Mouse (Mus musculus) spleen, postnatal 14 days (tissue): ENCODE results near the gene Cdkl3.

ENCODE experiments used
- DNase-seq, 2 experiments: peaks; one replicate each; pipeline ENCODE4 v3.0.0; 2021 to 2022; ENCODE audit warnings: low spot score in 2 of 2

Gene Cdkl3

DNA sequence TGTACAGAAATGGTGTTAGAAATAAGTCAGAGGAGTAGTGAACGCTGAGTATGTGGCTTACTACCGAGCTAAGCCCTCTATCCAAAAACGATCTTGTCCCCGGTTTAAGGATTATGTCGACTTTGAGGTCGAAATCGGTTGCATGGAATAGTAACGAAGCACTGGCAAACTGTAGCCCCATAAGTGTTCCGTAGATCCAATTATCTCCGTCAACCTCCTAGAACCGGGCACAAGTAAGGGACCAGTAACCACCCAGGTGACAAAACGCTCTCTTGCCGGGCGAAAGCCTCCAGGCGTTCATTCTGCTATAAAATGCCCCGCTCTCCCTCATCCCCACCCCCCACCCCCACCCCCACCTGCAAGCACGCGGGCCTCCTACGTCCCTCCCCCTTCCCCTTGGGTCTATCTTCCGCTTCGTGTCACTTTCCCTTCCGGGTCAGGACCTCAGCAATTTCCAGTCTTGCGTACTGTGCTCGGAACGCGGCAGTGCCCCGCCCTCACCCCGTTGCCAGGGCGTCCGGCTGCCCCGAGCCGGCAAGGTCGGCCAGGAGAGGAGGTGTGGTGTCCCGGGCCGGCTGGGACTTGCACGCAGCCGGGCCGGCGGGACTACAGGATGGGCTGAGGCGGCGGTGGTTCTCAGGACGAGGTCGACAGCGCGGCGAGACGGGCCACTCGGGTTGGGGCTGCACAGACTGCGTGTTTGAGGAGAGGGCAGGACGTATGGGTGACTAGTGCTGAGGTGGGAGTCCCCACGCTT lies at the start of gene Cdkl3:
Cdkl3 (plus strand) TSS at position 450 of the 757 bp plus-strand sequence.
- DNase-seq, result peak; percentile 82 to 85

DNA sequence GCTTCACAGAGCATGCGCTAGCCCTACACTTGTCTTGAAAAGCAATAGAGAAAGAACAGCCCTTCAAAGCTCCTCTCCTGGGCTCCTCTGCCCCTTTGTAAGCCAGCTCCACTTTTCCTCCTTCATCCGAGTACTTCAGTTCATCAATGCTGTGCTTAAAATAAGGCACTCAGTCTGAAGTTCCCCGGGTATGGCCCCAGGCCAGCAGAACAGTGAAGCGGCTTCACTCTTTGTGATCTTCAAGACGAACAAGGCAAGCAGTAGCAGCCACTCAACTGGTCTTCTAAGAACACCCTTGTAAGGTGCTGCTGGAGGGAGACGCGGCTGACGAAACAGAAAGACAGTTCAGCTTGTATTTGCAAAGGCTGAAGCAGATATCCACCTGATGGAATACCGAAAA lies 47.9 kb upstream of the Cdkl3 start:
- no peak for DNase-seq

DNA sequence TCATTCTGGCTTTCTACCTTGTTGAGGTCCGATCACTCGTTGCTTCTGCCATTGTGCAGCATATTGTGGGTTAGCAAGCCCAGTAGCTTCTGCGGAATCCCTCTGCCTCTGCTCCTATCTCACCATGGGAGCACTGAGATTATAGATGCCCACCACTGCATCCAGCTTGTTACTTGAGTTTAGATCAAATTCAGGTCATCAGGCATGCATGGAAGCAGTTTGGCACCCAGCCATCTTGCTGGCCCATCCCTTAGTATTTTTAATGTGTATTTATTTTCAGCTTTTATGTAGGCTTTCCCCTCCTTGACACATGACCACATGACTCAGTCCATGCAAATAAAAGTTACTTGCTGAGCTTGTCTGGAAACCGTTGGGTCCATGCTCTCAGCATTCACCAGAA lies 46.3 kb upstream of the Cdkl3 start:
- no peak for DNase-seq

DNA sequence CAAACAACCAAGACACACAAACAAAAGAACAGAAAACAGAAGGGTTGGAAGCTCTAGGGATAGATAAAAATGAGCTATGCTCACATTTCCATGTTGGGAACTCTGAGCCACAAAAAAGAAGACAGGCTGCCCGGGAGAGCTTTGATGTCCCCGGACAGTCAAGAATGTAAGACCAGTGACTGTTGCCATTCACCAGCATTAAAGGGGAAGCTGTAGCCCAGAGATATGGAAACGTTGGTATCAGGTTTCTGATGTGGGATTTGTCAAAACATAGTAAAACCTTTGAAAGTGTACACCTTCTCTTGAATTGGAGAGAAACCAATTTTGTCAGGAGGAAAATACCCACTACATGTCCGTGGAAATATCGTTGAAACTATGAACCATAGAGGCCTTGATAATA lies 44.5 kb upstream of the Cdkl3 start:
- DNase-seq, result no peak

DNA sequence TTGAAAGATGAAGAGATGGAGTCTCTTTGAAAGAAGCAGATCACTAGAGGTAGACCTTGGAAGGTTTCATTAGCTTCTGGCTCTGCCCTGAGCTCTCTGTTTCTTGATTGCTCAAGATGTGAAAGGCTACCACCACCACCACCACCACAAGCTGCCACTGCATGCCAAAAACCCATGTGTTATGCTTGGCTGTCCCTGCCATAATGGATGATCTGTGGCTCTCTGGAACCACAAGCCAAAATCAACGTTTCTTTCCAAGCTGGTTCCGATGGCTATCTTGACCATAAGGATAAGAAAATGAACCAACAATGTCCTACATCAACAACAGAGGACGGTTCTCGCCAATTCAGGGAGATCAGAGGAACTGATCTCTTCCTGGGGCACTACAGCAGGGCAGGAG lies 44.0 kb upstream of the Cdkl3 start:
- DNase-seq, result no peak

DNA sequence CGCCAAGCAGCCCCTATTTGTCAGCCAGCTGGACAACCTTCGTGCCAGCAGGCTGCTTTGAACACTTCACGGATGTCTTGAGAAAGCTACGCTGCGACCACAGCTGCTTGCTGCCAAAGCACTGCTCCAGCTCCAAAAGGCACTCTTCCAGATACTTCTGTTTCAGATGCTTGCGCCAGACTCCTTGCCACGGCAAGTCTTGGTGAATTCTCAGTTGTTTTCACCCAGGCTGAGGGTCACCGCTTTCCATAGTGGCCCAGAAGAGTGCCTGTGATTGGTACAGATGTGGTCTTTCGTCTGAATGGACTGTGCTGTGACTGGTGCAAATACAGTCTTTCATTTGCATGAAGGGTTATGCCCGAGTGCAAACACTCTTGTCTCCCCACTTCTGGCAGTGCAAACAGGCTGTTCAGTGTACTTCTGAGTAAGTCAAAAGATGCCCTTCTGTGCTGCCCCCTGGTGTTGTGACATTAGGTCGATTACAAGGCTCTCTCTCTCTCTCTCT lies 43.0 kb upstream of the Cdkl3 start:
- no peak for DNase-seq

DNA sequence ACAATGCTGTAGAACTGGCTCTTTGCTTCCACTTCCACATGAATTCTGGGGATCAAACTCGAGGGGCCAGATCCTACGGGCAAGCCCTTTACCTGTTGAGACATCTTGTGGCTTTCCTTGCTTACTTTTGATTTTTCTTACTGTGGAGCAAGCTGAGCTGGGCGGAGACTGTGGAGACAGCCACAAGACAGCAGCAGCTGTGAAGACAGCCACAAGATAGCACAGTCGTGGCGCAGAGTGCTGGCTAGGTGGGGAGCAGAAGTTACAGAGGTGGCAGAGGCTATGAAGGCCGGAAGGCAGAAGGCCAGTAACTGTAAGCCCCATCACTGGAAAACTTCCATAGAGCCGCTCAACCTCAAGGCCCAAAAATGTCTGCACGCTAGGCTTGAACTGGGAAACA lies 42.3 kb upstream of the Cdkl3 start:
- DNase-seq, result no peak

DNA sequence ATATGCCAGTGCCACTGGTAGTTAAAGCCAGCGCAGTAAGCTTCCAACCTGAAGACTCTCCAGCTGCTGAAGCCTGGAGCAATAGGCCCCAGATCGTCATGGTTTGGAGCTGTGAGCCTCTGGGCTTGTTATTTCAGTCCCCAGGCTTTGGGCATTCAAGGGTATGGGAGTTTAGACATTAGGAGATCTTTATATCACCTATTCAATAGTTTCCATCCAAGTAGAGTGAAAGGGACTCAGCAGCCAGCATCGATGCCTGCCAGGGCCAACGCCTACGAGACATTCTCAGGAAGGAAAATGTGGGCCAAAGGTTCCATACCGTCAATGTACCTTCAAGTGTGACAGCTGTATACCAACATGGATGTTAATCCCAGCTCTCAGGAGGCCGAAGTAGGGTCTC lies 41.7 kb upstream of the Cdkl3 start:
- DNase-seq, result no peak

DNA sequence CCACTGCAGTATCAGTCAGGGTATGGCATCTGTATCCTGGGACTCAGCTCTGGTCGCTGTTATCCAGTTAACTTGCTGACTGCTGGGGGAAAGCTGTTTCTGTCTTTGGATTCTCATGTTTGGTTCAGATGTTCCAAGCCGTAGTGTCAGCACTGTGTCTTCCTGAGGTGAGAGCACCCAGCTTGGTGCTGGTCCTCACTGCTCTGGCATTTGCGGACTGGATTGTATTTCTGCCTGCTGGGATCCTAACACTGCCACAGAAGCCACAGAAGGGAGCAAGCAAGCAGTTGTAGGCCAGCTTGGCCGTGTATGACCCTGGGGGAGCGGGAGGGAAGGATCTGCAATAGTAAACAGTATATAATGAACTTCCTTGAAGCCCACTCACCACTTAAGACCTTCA lies 37.4 kb upstream of the Cdkl3 start:
- DNase-seq, result no peak

DNA sequence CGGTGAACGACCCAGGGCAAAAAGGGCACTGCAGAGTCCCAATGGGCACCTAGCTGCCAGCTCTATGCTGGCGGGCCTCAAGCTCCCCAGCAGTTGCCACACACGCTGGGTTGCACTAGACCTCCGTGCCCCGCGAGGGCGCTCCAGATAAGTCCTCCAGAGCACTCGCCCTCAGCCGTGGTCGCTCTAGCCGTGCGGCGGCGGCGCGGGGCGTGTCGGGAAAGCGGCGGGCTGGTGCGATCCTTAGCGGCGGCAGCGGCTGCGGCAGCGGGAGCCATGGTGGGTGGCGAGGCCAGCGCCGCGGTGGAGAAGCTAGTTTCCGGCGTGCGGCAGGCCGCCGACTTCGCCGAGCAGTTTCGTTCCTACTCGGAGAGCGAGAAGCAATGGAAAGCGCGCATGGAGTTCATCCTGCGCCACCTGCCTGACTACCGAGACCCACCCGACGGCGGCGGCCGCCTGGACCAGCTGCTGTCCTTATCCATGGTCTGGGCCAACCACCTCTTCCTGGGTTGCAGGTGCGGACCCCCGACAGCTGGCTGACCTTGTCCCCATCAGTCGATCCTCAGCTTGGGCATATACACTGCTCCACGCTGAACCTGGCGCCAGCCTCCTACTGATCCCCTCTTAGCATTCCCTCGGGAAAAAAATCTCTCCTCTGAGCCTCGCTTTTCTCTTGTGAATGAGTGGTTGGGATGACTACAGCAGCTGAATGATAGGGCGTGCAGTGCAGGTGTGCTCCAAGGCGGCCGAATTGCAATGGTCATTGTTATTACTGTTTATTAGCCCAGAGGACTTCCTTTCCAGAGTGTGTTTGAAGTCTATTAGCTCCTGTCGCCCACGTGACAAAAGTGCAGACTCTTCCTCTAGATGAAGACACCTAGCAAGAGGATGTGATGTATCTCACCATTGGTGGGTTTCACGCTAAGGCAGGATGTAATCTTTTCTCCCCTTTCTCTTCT lies 36.3 kb upstream of the Cdkl3 start, which contains the start of gene Cdkn2aipnl:
Cdkn2aipnl (plus strand) TSS at position 219 of the 959 bp plus-strand sequence.
- peak; percentile 98 to 99 for DNase-seq

DNA sequence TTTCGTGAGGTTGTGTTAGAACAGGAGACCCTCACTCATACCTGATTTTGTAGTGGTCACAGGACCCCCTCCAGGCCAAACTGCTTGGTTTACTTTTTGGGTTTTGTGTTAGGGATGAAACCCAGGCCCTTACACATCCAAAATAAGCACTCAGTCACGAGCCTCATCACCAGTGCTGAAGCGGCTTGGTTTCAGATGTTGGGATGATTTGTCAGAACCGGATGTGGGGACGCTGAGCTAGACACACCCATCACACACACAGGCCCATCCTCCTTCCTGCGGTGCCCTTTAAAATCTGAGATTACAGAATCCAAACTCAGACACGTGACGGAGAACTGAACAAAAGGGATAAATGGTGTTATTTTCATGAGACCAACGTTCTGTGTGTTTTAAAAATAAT lies 35.1 kb upstream of the Cdkl3 start:
- DNase-seq, result no peak

DNA sequence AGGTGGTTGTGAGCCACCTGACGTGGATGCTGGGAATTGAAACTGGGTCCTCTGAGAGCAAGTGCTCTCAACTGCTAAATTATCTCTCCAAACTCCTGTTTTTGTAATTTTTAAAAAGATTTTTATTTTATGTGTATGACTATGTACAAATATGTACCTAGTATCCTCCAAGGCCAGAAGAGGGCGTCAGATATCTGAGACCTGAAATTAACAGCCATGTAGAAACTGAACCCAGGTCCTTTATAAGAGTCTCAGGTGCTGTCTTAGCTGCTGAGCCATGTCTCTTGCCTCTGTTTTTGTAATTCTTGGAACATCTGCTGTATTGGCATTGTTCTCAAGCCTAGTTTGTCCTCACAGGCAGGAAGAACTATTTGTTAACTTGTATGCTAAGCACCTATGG lies 34.5 kb upstream of the Cdkl3 start:
- DNase-seq, result no peak

DNA sequence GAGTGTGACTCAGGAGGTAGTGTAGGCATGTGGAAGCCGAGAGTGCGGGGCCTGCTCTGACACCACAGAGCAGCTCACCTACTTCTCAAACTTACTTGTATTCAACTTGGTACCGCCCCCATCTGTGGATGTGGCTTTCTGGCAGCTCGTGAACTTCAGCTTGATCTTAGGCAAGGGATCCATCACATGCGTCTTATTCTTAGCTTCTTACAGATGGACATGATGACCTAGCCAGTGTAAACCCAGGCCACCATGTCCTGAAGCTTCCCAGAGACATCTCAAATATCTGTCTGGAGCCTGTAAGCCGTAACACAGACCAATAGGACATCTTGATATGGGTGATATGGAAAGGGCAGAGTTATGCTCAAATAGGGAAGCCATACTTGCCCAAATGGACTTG lies 32.4 kb upstream of the Cdkl3 start:
- DNase-seq, result no peak

DNA sequence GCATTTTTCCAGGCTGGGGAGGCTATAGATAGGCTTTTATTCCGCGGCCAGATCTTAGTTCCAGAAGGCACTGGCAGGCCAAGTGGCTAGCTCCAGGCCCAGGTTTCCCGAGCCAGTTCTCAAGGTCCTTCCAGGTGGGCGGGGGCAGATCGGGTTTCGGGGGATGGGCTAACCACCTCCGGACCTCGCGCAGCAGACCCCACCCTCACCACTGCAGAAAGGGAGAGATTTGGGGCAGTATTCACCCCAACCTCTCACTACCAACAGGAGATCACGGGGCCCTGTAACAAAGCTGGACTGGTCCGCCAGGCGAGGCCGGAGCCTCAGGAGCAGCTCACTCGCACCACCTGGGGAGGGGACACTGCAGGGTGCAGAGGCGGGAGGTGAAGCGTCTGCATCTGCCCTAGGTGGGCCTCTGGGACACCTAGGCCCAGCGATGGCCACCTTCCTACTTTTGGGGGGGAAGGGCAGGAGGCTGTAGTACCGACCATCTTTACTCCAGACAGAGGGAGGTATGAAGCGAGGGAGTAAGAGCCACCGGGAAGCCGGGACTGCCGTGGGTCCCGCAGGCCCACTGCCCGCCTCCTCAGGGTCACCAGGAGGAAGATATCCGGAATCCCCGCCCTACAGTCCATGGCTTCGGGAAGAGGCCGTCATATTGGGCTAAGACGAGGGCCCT lies 4.3 kb upstream of the Cdkl3 start:
- DNase-seq, result peak; percentile 10 to 32

DNA sequence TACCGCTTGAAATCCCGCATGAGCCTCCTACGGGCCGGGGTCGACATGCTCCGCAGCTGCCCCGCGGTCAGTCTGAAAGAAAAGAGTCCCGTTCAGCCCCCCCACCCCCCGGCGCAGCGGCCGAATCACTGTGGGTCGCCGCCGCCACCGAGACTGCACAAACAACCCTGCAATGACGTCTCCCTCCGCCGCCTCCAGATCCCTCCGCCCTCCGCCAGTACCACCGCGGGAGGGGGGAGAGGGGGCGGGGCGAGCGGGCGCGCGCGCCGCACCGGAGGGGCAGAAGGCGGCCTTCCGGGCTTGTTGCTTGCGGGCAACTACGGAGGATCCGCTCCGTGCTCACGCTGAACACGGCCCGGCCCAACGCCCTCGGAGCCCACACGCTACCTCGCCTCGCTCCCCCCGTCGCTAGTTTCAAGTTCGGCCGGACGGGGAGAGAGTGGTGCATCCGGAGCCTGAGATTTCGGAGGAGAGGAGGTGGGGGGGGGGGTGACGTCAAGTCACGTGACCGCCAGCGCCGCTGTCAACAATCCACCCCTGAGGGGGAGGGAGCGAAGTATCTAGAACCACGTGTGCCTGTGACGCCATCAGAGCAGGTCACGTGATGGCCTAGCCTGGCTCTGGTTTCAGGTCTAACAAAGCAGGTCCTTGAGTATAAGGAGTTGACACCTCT lies 3.6 kb upstream of the Cdkl3 start, which contains the start of gene Ube2b:
Ube2b (minus strand) TSS at position 473 of the 673 bp plus-strand sequence.
- DNase-seq, result peak; percentile 81 to 88

DNA sequence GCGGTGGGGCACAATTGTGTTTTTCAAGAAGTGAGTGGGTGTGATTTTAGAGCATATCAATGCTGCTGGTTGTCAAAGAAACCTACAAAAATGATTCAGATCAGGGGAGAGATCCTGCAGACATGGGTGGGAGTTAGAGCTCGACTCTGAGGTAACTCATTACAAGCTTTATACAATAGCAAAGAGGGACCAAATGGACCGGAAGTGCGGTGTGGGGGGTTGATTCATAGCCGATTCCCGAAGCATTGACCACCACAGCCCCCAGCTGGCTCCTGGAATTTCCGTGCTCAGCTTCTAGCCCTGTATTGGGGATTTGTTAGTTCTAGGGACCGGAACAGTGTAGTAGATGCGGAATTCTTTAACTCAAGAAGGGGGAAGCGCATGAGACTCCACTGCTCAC lies 2.7 kb upstream of the Cdkl3 start:
- no peak for DNase-seq

DNA sequence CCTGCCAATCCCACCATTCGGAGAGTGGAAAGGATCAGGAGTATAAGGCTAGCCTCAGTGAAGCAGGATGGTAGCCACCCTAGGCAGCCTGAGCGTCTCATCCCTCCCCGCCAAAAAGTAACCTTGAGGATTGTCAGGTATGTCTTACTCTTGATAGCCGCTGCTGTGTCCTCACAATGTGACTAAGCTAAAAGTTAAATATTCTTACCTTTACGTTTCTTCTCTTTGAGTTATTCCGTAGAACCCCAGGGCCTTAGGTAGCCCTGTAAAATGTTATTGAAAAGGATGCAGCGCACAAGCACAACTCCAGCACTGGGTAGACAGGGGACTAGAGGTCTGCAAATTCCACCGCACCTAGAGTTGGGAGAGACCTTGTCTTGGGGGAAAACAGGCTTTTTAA lies 2.2 kb upstream of the Cdkl3 start:
- no peak for DNase-seq

DNA sequence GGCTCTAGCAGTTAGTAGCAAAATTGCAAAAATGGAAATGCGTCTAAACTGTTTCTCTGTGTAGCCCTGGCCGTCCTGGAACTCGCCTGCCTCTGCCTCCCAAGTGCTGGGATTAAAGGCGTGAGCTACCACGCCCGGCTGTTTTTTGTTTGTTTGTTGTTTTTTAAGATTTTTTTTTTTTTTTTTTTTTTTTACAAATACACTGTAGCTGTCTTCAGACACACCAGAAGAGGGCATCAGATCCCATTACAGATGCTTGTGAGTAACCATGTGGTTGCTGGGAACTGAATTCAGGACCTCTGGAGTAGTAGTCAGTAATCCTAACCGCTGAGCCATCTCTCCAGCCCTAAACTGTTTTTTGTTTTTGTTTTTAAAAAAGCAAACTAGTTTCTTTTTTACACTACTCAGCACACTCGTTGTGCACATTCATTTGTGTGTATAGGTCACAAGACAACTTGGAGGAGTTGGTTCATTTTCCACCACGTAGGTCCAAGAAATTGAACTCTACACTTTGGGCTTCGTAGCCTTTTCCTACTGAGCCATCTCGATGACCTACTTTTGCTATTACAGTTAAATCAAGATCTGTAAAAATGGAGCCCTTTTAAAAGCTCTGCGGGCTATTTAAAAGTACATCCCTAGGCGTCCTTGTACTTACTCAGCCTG lies 1.0 kb upstream of the Cdkl3 start:
- no peak for DNase-seq

DNA sequence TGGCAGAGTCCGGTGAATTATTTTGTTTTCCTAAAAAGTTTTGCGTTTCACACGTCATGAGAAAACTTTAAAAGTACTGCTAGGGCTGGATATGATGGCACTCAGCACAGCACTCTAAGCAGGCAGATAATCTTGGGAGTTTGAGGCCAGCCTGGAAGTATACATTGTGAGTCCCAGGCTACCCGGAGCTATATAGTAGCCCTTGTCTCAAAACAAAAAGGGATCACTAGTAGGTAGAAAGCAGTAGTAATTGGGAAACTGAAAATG lies 583 bp upstream of the Cdkl3 start:
- no peak for DNase-seq

DNA sequence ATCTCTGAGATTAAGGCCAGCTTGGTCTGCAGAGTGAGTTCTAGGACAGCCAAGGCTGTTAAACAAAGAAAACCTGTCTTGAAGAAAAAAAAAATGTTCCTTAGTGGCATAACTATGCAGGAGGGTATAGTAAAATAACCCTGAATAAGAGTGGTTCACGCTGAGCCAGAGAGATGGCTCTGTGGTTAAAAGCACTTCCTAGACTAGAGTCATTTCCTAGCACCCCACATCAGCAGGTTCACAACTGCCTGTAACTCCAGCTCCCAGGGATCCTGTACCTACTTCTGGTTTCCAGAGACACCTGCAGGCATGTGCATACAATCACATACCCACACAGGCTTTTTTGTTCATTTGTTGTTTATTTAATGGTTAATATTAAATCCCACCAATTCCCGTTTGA lies 1.6 kb downstream of the Cdkl3 start:
- no peak for DNase-seq

DNA sequence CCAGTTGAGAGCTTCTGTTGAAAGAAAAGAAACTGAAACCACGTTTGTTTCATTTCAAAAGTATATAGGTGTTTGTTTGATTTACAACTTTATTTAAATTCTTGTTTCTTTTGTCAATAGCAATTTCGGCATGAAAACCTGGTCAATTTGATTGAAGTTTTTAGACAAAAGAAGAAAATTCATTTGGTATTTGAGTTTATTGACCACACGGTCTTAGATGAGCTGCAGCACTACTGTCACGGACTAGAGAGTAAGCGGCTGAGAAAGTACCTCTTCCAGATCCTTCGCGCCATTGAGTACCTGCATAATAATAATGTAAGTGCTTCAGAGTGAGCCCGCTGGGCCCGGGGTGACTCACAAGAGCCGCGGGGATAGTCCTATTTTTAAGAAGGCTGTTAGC lies 7.0 kb downstream of the Cdkl3 start:
- DNase-seq, result no peak
